Comparison of ENCODE assay signal across 7 mouse cellular contexts in the genomic region with DNA sequence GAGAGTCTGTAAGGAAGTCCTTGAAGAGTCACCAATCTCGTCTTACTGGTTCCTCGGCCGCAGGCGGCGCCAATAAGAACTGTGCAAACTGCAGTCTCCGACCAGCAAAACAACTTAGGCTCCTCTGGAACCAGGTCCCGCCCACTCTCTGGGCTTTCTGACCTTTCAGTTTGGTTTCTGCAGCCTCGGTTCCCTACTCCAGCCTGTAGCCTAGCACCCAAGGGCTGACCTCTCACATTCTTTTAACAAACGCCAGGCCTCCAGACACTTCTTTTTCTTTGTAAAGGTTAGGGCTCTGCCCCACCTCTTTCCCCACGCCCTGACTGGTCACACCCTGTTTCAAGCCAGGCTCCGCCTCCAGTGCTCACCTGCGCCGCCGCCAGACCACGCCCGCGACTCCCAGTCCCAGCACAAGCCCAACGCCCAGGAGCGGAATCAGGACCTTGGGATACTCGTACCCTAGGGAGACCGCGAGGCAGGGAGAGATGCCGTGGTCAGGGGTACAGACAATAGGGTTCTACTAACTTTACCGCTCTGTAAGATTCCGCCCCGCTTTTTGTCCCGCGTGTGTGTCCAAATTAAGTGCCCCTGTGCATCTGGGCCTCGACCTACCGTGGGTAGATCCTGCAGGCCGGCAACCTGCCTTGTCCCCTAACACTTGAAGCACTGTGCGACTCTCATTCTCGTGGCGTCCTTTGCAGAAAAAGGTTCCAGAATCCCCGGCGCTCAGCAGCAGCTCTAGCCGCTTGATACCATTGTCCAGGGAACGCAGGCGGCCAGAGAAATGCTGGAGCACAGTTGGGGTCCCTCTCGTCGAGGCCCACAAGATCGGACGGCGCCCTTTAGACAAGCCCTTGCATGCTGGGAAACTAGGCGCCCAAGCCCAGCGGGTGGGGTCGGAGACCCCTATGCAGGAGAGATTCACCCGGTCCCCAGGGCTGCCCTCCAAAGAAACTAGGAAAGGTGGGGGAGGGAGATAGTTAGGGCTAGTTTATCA. TPM values are rescaled to one million over a fixed set of nuclear protein-coding genes. Genes with fewer than 3 reads are reported as not detected.
DNase-seq lines count a peak whose midpoint lies in the region; ATAC-seq and TF ChIP-seq lines count a peak whose summit lies in the region.

Gene Ly6g6c, plus strand, starts transcription at position 438 of the 997 bp plus-strand sequence.

- peak; percentile 89 for DNase-seq in ES-CJ7 (ENCODE audit: low read depth, low spot score)
- no peak for DNase-seq in forebrain, postnatal 0 days
- DNase-seq in liver, postnatal 0 days, result peak; percentile 54
- no peak for DNase-seq in left cerebral cortex, postnatal 4 days

- no peak for TF ChIP-seq EP300 in liver, postnatal 0 days (IDR thresholded peaks at IDR 0.05; ENCODE audit: low read depth)

- intact Hi-C loops in left cerebral cortex, postnatal 4 days (cut with DNase I), result no loop called here

- H3K4me2 ChIP-seq in forebrain, postnatal 0 days (ENCODE audit: low read depth), result peak within 1 kb of the TSS; percentile 31
- peak within 1 kb of the TSS; percentile 69 for H3K4me2 ChIP-seq in intestine, embryonic 16.5 days (ENCODE audit: low read depth, low read length)
- peak within 1 kb of the TSS; percentile 79 for H3K4me2 ChIP-seq in liver, postnatal 0 days (ENCODE audit: low read depth, low read length)
- H3K4me2 ChIP-seq in neural tube, embryonic 12.5 days (replicated peaks), result peak within 1 kb of the TSS; percentile 61

- peaks cover 4% of the 10 kb centered on the region for H3K27me3 ChIP-seq in forebrain, postnatal 0 days (ENCODE audit: insufficient read depth, low read length)
- no peaks in the 10 kb centered on the region; the same call in 1 of the 2 replicates for H3K27me3 ChIP-seq in intestine, embryonic 16.5 days (replicated peaks; ENCODE audit: control insufficient read depth, insufficient read depth, low read length)
- peaks cover 51% of the 10 kb centered on the region for H3K27me3 ChIP-seq in liver, postnatal 0 days (ENCODE audit: insufficient read depth, low read length)
- peaks cover 26% of the 10 kb centered on the region for H3K27me3 ChIP-seq in neural tube, embryonic 12.5 days (replicated peaks)

- no peaks in the 10 kb centered on the region for H3K9me3 ChIP-seq in forebrain, postnatal 0 days (ENCODE audit: low read length)
- H3K9me3 ChIP-seq in intestine, embryonic 16.5 days (ENCODE audit: control insufficient read depth, low read length), result no peaks in the 10 kb centered on the region
- no peaks in the 10 kb centered on the region for H3K9me3 ChIP-seq in liver, postnatal 0 days (ENCODE audit: low read length)
- H3K9me3 ChIP-seq in neural tube, embryonic 12.5 days, result no peaks in the 10 kb centered on the region

- H3K4me1 ChIP-seq in bone marrow macrophage, adult 2 months (ENCODE audit: control insufficient read depth, insufficient read depth, low read length), result 0 out of 2 replicates have a peak, but pooled peaks cover 2% of the 10 kb centered on the region
- peaks cover 14% of the 10 kb centered on the region; the same call in 1 of the 2 replicates for H3K4me1 ChIP-seq in forebrain, postnatal 0 days (ENCODE audit: insufficient read depth)
- H3K4me1 ChIP-seq in intestine, embryonic 16.5 days (ENCODE audit: control insufficient read depth, insufficient read depth, low read length), result peaks cover 29% of the 10 kb centered on the region
- peaks cover 16% of the 10 kb centered on the region for H3K4me1 ChIP-seq in liver, postnatal 0 days (ENCODE audit: insufficient read depth)
- peaks cover 24% of the 10 kb centered on the region for H3K4me1 ChIP-seq in neural tube, embryonic 12.5 days

- no peak for TF ChIP-seq CTCF in bone marrow macrophage, adult 2 months (IDR thresholded peaks at IDR 0.05; ENCODE audit: low read depth, low read length)
- no peak for TF ChIP-seq CTCF in forebrain, postnatal 0 days (IDR thresholded peaks at IDR 0.05; ENCODE audit: low read depth)
- no peak for TF ChIP-seq CTCF in liver, postnatal 0 days (IDR thresholded peaks at IDR 0.05; ENCODE audit: low read depth)

- no peak within 1 kb of the TSS; the same call in 1 of the 2 replicates for H3K9ac ChIP-seq in forebrain, postnatal 0 days
- peak within 1 kb of the TSS; percentile 59 for H3K9ac ChIP-seq in intestine, embryonic 16.5 days (ENCODE audit: low read depth, low read length)
- H3K9ac ChIP-seq in liver, postnatal 0 days (replicated peaks), result peak within 1 kb of the TSS; percentile 22; the same call in 1 of the 2 replicates
- H3K9ac ChIP-seq in neural tube, embryonic 12.5 days, result peak within 1 kb of the TSS; percentile 40; the same call in 1 of the 2 replicates

- TF ChIP-seq POLR2A in bone marrow macrophage, adult 2 months (IDR thresholded peaks at IDR 0.05; ENCODE audit: borderline replicate concordance, low read depth, low read length), result no peak

- peak within 1 kb of the TSS; percentile 48 for H3K4me3 ChIP-seq in bone marrow macrophage, adult 2 months (ENCODE audit: insufficient read depth, low read length)
- peak within 1 kb of the TSS; percentile 9 for H3K4me3 ChIP-seq in forebrain, postnatal 0 days (ENCODE audit: low read depth, low read length)
- H3K4me3 ChIP-seq in intestine, embryonic 16.5 days (ENCODE audit: low read length), result peak within 1 kb of the TSS; percentile 50
- H3K4me3 ChIP-seq in liver, postnatal 0 days (ENCODE audit: low read depth, low read length), result peak within 1 kb of the TSS; percentile 46
- H3K4me3 ChIP-seq in neural tube, embryonic 12.5 days, result peak within 1 kb of the TSS; percentile 26

- no peak for ATAC-seq in forebrain, postnatal 0 days
- peak; percentile 90 for ATAC-seq in intestine, embryonic 16.5 days
- peak; percentile 49 for ATAC-seq in liver, postnatal 0 days
- no peak for ATAC-seq in neural tube, embryonic 12.5 days (ENCODE audit: low FRiP score, low read depth)

- H3K36me3 ChIP-seq in forebrain, postnatal 0 days (ENCODE audit: insufficient read depth), result peaks cover 12% of the 10 kb centered on the region
- H3K36me3 ChIP-seq in intestine, embryonic 16.5 days (ENCODE audit: control insufficient read depth, insufficient read depth, low read length), result no peaks in the 10 kb centered on the region
- H3K36me3 ChIP-seq in liver, postnatal 0 days (replicated peaks; ENCODE audit: insufficient read depth, low read length), result peaks cover 7% of the 10 kb centered on the region; the same call in 1 of the 2 replicates
- H3K36me3 ChIP-seq in neural tube, embryonic 12.5 days, result peaks cover 27% of the 10 kb centered on the region

- no peak within 1 kb of the TSS for H3K27ac ChIP-seq in bone marrow macrophage, adult 2 months (ENCODE audit: insufficient read depth, low read depth, low read length)
- no peak within 1 kb of the TSS for H3K27ac ChIP-seq in forebrain, postnatal 0 days (ENCODE audit: low read depth, low read length)
- peak within 1 kb of the TSS; percentile 79 for H3K27ac ChIP-seq in intestine, embryonic 16.5 days (ENCODE audit: low read length)
- H3K27ac ChIP-seq in liver, postnatal 0 days (ENCODE audit: low read depth), result no peak within 1 kb of the TSS
- H3K27ac ChIP-seq in neural tube, embryonic 12.5 days, result no peak within 1 kb of the TSS

- 5% methylated on average over 48 of the region's 48 CpGs for WGBS in forebrain, postnatal 0 days
- WGBS in intestine, embryonic 16.5 days, result 4% methylated on average over 48 of the region's 48 CpGs
- 1% methylated on average over 48 of the region's 48 CpGs for WGBS in liver, postnatal 0 days (ENCODE audit: insufficient replicate concordance)
- 2% methylated on average over 48 of the region's 48 CpGs for WGBS in neural tube, embryonic 12.5 days

RNA-seq across cellular contexts. Expression of gene Ly6g6c, which starts in this region (rescaled TPM):
- not detected in 2 replicates for polyA plus RNA-seq in bone marrow macrophage, adult 2 months (2012; ENCODE audit: insufficient read depth, insufficient read length, missing spikeins)
- not detected in 2 replicates for total RNA-seq in forebrain, postnatal 0 days (2014; rRNA removed)
- not detected in 2 replicates for polyA plus RNA-seq in forebrain, postnatal 0 days (2015; fragmentation: Nextera tagmentation; extraction: Ambion mirVana)
- polyA plus RNA-seq in intestine, embryonic 16.5 days (2015; fragmentation: Nextera tagmentation; extraction: Ambion mirVana), result 0.24 TPM in 1 of 2 replicates, not detected in the other
- 0.32 and 0.49 TPM in 2 replicates for polyA plus RNA-seq in liver, postnatal 0 days (2015; fragmentation: Nextera tagmentation; extraction: Ambion mirVana)
- not detected in 2 replicates for polyA plus RNA-seq in neural tube, embryonic 12.5 days (2016; fragmentation: Nextera tagmentation; extraction: Ambion mirVana)
- not detected for total RNA-seq in left cerebral cortex, postnatal 4 days (2021)

Comparison
In these comparisons a context has a peak if more than half of its experiments do, and no peak if none do; other contexts are left out.
1. Peak in ATAC-seq, H3K4me3 ChIP-seq, H3K27ac ChIP-seq, H3K9ac ChIP-seq and H3K4me2 ChIP-seq in intestine, embryonic 16.5 days; RNA of the gene not detected or under 1 TPM.
2. Peak in DNase-seq, ATAC-seq, H3K4me3 ChIP-seq, H3K9ac ChIP-seq and H3K4me2 ChIP-seq in liver, postnatal 0 days; RNA of the gene not detected or under 1 TPM.